Mouse (Mus musculus): ENCODE data around the gene Cd79a. TPM values are rescaled to one million over a fixed set of nuclear protein-coding genes. Genes with fewer than 3 reads are reported as not detected.

Cd79a gene
- total RNA-seq (2022): 1 to 10 TPM in 2 of 4 experiments, under 1 TPM in 2; 0.44 to 2.1 (median 1.2) TPM

DNA sequence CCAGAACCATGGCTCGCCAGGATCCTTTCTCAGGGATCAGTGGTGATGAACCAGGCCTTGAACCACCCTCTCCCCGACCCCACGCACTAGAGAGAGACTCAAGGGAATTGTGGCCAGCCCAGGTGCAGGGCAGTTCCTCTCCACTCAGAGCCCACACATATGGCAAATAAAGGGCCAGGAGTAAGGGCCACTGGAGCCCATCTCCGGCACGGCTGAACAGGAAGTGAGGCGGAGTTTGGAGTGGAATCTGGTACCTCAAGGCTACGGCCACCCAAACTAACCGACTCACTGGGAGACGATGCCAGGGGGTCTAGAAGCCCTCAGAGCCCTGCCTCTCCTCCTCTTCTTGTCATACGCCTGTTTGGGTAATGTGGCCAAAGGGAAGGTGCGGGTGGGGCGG is at the start of gene Cd79a:
Gene Cd79a, plus strand, starts transcription at position 158 of the 400 bp plus-strand sequence.
- DNase-seq: no peak

- no peak for DNase-seq
Observed at GRCm38 (mm10) chr7:24850162-24850561, 47.0 kb upstream of the Cd79a start.

GRCm38 (mm10) chr7:24850899-24851303 is 46.3 kb upstream of the Cd79a start:
- DNase-seq: peak; percentile 31

- DNase-seq: no peak
Observed at GRCm38 (mm10) chr7:24851596-24852325, 45.4 kb upstream of the Cd79a start.

- no peak for DNase-seq
Observed at GRCm38 (mm10) chr7:24852557-24853232, 44.5 kb upstream of the Cd79a start.

- no peak for DNase-seq
Observed at GRCm38 (mm10) chr7:24853233-24853563, 44.0 kb upstream of the Cd79a start.

- DNase-seq: no peak
Observed at GRCm38 (mm10) chr7:24853695-24854094, 43.5 kb upstream of the Cd79a start.

- no peak for DNase-seq
Observed at GRCm38 (mm10) chr7:24856460-24857120, 40.6 kb upstream of the Cd79a start.

GRCm38 (mm10) chr7:24859234-24859633 is 37.9 kb upstream of the Cd79a start:
- no peak for DNase-seq

- no peak for DNase-seq
Observed at GRCm38 (mm10) chr7:24861913-24862312, 35.3 kb upstream of the Cd79a start, which contains the start of gene Gm9844. Gm9844 (plus strand) TSS chr7:24862213.

- DNase-seq: no peak
Observed at GRCm38 (mm10) chr7:24862853-24863252, 34.3 kb upstream of the Cd79a start.

DNA sequence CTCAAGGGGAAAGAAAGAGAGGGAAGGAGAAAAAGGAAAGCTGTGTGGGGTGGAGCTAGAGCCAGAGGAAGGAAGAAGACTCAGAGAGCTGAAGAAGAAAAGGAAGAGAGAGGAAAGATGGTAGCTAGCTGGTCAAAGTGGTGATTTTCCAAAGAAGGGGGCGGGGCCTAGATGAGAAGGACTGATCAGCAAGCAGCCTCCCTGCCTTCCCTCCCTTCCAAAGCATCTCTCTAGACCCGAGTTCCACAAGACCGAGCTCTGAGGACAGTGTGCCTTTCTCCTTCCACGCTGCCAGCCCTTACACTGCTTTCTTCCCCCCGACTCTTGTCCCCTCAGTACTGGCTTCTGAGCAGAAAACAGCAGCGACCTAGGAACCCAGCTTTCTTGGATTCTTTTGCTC is 33.0 kb upstream of the Cd79a start:
- no peak for DNase-seq

GRCm38 (mm10) chr7:24869080-24869479 is 28.1 kb upstream of the Cd79a start:
- DNase-seq: no peak

GRCm38 (mm10) chr7:24869532-24870165 is 27.5 kb upstream of the Cd79a start, which contains the start of the genes Lypd4 and Dmrtc2:
Lypd4 (minus strand) TSS chr7:24869941.
Dmrtc2 (plus strand) TSS chr7:24870057.
- no peak for DNase-seq

- DNase-seq: no peak
Observed at GRCm38 (mm10) chr7:24877588-24877987, 19.6 kb upstream of the Cd79a start.

- no peak for DNase-seq
Observed at GRCm38 (mm10) chr7:24879620-24880019, 17.6 kb upstream of the Cd79a start.

DNA sequence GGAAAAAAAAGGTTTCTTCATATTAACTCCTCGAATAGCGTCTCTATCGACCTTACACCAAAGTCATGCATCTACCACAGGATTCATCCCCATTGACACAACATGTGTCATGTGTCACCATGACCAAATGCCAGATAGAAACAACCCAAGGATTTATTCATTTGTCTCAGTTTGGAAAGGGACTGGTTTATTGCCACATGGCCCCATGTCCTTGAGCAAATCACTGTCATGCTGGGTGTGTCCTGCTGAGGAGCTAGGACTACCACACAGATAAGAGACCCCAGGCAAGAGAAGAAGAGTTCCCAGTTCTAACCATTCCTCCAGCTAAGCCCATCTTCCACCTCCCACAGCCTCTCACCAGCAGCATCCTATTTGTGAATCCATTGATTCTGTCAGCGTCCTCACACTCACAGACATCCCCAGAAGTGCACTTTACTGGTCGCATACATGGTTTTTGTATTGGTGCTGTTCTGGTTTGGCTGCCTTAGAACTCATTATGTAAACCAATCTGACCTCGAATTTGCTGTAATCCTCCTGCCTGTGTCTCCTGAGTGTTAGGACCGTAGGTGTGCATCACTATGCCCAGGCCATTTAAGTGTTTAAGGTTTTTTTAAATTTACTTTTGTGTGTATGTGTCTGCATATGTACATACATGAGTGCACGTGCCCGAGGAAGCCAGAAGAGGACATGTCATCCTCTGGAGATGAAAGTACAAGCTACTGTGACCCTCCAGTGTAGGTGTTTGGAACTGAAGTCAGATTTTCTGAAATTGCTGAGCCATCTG is 14.6 kb upstream of the Cd79a start:
- peak; percentile 72 for DNase-seq

GRCm38 (mm10) chr7:24883896-24884692 is 13.1 kb upstream of the Cd79a start, which contains the start of gene Rps19:
Rps19 (plus strand) TSS chr7:24884371.
- DNase-seq: peak; percentile 99

GRCm38 (mm10) chr7:24884693-24885291 is 12.4 kb upstream of the Cd79a start:
- DNase-seq: no peak

- DNase-seq: no peak
Observed at GRCm38 (mm10) chr7:24885468-24886307, 11.5 kb upstream of the Cd79a start.

All from adrenal gland, adult 8-10 months (tissue).